Mouse (Mus musculus) liver, embryonic 14.5 days (tissue): ENCODE measurements around the gene Ing1.

Experiments used
- CTCF ChIP-seq: IDR thresholded peaks from 2 replicates; pipeline ENCODE4 v1.5.1; 2016; ENCODE audit warnings: antibody characterized with exemption, low read depth, control low read depth
- EP300 ChIP-seq: IDR thresholded peaks from 2 replicates; pipeline ENCODE4 v1.6.1; 2016; ENCODE audit warnings: antibody characterized with exemption, low read depth

DNA sequence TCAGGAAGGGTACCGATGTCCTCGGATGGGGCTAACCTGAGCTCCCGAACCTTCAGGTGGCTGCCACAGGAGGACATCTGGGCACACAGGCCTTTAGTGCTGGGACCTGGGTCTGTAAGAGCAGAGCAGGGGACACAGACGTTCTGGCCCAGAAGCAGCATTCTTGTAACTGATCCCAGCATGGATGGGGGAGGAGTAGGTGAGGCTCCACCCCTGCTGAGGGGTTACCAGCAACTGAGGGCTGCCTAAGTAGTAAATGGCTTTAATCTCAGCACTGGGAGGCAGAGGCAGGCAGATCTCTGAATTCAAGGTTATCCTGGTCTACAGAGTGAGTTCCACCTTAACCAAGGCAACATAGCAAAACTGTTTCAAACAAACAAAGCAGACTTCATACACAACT is 12.5 kb upstream of the Ing1 start:
- no peak for TF ChIP-seq CTCF
- no peak for TF ChIP-seq EP300
